Mouse (Mus musculus): ENCODE data around the gene Rpap1.

GRCm38 (mm10) chr2:119797279-119797783, 10.0 kb upstream of the Rpap1 start, which contains the start of gene Tyro3:
- TF ChIP-seq CTCF (IDR thresholded peaks at IDR 0.05; ENCODE audit: low read depth, low read length) (no peak), POLR2A (IDR thresholded peaks at IDR 0.05; ENCODE audit: borderline replicate concordance, low read depth, low read length) (no peak)
